ENCODE assay signal across 8 mouse cellular contexts in the genomic region with DNA sequence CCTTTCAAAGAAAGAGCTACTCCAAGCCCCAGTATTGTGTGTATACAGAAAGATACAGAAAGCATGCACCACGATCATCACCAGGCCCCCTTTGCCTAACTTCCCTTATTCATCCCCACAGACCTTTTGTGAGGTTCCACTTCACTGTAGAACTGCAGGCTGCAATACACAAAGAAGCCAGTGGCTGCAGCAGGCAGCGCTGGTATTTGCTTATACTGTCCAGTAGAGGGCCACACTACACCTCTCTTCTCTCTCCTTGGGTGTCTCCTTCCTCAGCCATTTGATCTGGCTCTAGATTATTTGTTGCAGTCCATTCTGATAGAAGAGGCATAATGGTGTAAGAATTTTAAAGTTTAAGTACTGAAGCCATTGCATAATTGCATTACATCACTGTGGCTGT. TPM values are rescaled to one million over a fixed set of nuclear protein-coding genes. Genes with fewer than 3 reads are reported as not detected.
DNase-seq lines count a peak whose midpoint lies in the region; ATAC-seq and TF ChIP-seq lines count a peak whose summit lies in the region.

No protein-coding gene starts in this region.

- peak; percentile 51 to 82 for DNase-seq in adrenal gland, adult (ENCODE audit: inconsistent age in 2 of 2, low spot score in 1 of 2)
- no peak for DNase-seq in adrenal gland, adult 18-20 months (ENCODE audit: low spot score in 2 of 2)
- DNase-seq in brain, embryonic 14.5 days (ENCODE audit: low read depth) = peak; percentile 94
- peak; percentile 53 to 64 for DNase-seq in left cerebral cortex, adult 2 months (ENCODE audit: extremely low spot score in 1 of 2, low spot score in 2 of 2)
- peak; percentile 67 for DNase-seq in right cerebral cortex, postnatal 25 days

- peak; percentile 73 for ATAC-seq in forebrain, embryonic 13.5 days
- peak; percentile 75 for ATAC-seq in inflammation-experienced regulatory T-cells, adult 6 months
- ATAC-seq in megakaryocyte-erythroid progenitor cell, adult 5-6 weeks (replicated peaks; ENCODE audit: low FRiP score, low TSS enrichment, poor library complexity, severe bottlenecking) = peak; percentile 91

- no peak overlapping the region for H3K27ac ChIP-seq in forebrain, embryonic 13.5 days
- no peak overlapping the region for H3K27ac ChIP-seq in left cerebral cortex, adult 2 months

- intact Hi-C loops in left cerebral cortex, adult 2 months (cut with DNase I) = loop anchor here (1.0 kb wide), 1 partner anchor 85 kb away; no protein-coding TSS in a partner anchor

- no peak for TF ChIP-seq POLR2A in brain, embryonic 14.5 days (IDR thresholded peaks at IDR 0.05; ENCODE audit: borderline replicate concordance, extremely low read depth, insufficient read depth, insufficient read length, poor library complexity, severe bottlenecking)

- no peaks in the 10 kb centered on the region for H3K9me3 ChIP-seq in forebrain, embryonic 13.5 days (replicated peaks)

- WGBS in forebrain, embryonic 13.5 days = 3% methylated on average over 2 of the region's 2 CpGs

- H3K27me3 ChIP-seq in forebrain, embryonic 13.5 days = no peaks in the 10 kb centered on the region

- peaks cover 23% of the 10 kb centered on the region for H3K4me1 ChIP-seq in forebrain, embryonic 13.5 days

- TF ChIP-seq CTCF in brain, embryonic 14.5 days (IDR thresholded peaks at IDR 0.05; ENCODE audit: borderline replicate concordance, extremely low read depth, insufficient read depth, insufficient read length) = peak; percentile 94
- TF ChIP-seq CTCF in left cerebral cortex, adult 2 months (IDR thresholded peaks at IDR 0.05) = no peak; the same call in none of the 2 replicates

- no peaks in the 10 kb centered on the region for H3K36me3 ChIP-seq in forebrain, embryonic 13.5 days (ENCODE audit: poor library complexity, severe bottlenecking)

- H3K4me3 ChIP-seq in forebrain, embryonic 13.5 days = no peak overlapping the region
- H3K4me3 ChIP-seq in left cerebral cortex, adult 2 months = no peak overlapping the region

- H3K9ac ChIP-seq in forebrain, embryonic 13.5 days = no peak overlapping the region

- peak overlapping the region; percentile 19; the same call in 1 of the 2 replicates for H3K4me2 ChIP-seq in forebrain, embryonic 13.5 days

RNA-seq across cellular contexts. Expression of a gene that starts 3.4 kb away (rescaled TPM):
- 1 to 10 TPM; 2.0 to 2.1 TPM for total RNA-seq in adrenal gland, adult 18-20 months (2021)
- 8.4 and 9.1 TPM in 2 replicates for polyA plus RNA-seq in brain, embryonic 14.5 days (2012; rRNA removed)
- 8.1 and 8.4 TPM in 2 replicates for polyA plus RNA-seq in forebrain, embryonic 13.5 days (2015; fragmentation: Nextera tagmentation; extraction: Ambion mirVana)
- 1 to 10 TPM in 1 of 3 experiments, under 1 TPM in 2; 0.54 to 1.1 (median 0.71) TPM for polyA plus RNA-seq in inflammation-experienced regulatory T-cells, adult 6 months (2017; shearing (Covaris generic))
- total RNA-seq in left cerebral cortex, adult 2 months (2021) = 1 to 10 TPM; 2.9 to 3.4 TPM
- 2.0 and 2.8 TPM in 2 replicates for total RNA-seq in megakaryocyte-erythroid progenitor cell, adult 5-6 weeks (2014; fragmentation: Nextera tagmentation)
- 4.2 and 4.4 TPM in 2 replicates for total RNA-seq in megakaryocyte-erythroid progenitor cell, adult 5-6 weeks (2017)

RNA-seq across cellular contexts. Expression of a gene that starts 7.2 kb away (rescaled TPM):
- total RNA-seq in adrenal gland, adult 18-20 months (2021) = under 1 TPM in 1 of 2 experiments, not detected in 1; 0.45 TPM
- polyA plus RNA-seq in brain, embryonic 14.5 days (2012; rRNA removed) = 0.83 and 1.2 TPM in 2 replicates
- 0.45 and 0.56 TPM in 2 replicates for polyA plus RNA-seq in forebrain, embryonic 13.5 days (2015; fragmentation: Nextera tagmentation; extraction: Ambion mirVana)
- not detected for polyA plus RNA-seq in inflammation-experienced regulatory T-cells, adult 6 months (2017; shearing (Covaris generic))
- total RNA-seq in left cerebral cortex, adult 2 months (2021) = under 1 TPM; 0.28 to 0.50 TPM
- total RNA-seq in megakaryocyte-erythroid progenitor cell, adult 5-6 weeks (2014; fragmentation: Nextera tagmentation) = not detected in 2 replicates
- not detected in 2 replicates for total RNA-seq in megakaryocyte-erythroid progenitor cell, adult 5-6 weeks (2017)

RNA-seq across cellular contexts. Expression of a gene that starts 46.7 kb away (rescaled TPM):
- total RNA-seq in adrenal gland, adult 18-20 months (2021) = 10 to 100 TPM; 12.3 to 12.6 TPM
- 12.1 and 13.5 TPM in 2 replicates for polyA plus RNA-seq in brain, embryonic 14.5 days (2012; rRNA removed)
- 11.3 and 14.1 TPM in 2 replicates for polyA plus RNA-seq in forebrain, embryonic 13.5 days (2015; fragmentation: Nextera tagmentation; extraction: Ambion mirVana)
- 1 to 10 TPM in 2 of 3 experiments, under 1 TPM in 1; 0.74 to 2.6 (median 1.7) TPM for polyA plus RNA-seq in inflammation-experienced regulatory T-cells, adult 6 months (2017; shearing (Covaris generic))
- total RNA-seq in left cerebral cortex, adult 2 months (2021) = 10 to 100 TPM; 10.3 to 13.1 TPM
- 0.15 and 0.54 TPM in 2 replicates for total RNA-seq in megakaryocyte-erythroid progenitor cell, adult 5-6 weeks (2014; fragmentation: Nextera tagmentation)
- 0.66 and 1.8 TPM in 2 replicates for total RNA-seq in megakaryocyte-erythroid progenitor cell, adult 5-6 weeks (2017)

Comparison
In these comparisons a context has a peak if more than half of its experiments do, and no peak if none do; other contexts are left out.
1. DNase-seq: peak in adrenal gland, adult (2 of 2), brain, embryonic 14.5 days (single experiment), left cerebral cortex, adult 2 months (2 of 2) and right cerebral cortex, postnatal 25 days (single experiment); none in adrenal gland, adult 18-20 months (0 of 2).
2. RNA of a gene that starts 46.7 kb away (total RNA-seq): 10.3 to 13.1 TPM in left cerebral cortex, adult 2 months and 12.3 to 12.6 TPM in adrenal gland, adult 18-20 months; 0.15 to 1.8 TPM in megakaryocyte-erythroid progenitor cell, adult 5-6 weeks; every median in the first group is over 4 times any median in the second.
3. Peak in every context shown above with its lines, with median percentiles within 50 percentile points of each other: ATAC-seq.